Mouse (Mus musculus) lung, embryonic 15.5 days (tissue): ENCODE measurements around the gene Smarcd3. TPM values are rescaled to one million over a fixed set of nuclear protein-coding genes. Genes with fewer than 3 reads are reported as not detected.

Experiments used
- ATAC-seq: fragments of 200-750 bp; cut with Nextera tagmentation; 2 replicates; pipeline ENCODE4 v1.8.0; 2017; ENCODE audit warnings: moderate number of reproducible peaks, borderline replicate concordance; ENCODE audit not compliant: low FRiP score, low TSS enrichment; ENCODE audit errors: extremely low read depth
- H3K27ac ChIP-seq: fragments of 300-500 bp; sonication (generic); 2 replicates; pipeline ENCODE4 v1.5.1; 2015; ENCODE audit warnings: moderate library complexity, mild to moderate bottlenecking, inconsistent platforms
- H3K27me3 ChIP-seq: fragments of 300-500 bp; sonication (generic); 2 replicates; pipeline ENCODE4 v1.6.1; 2015; ENCODE audit warnings: inconsistent platforms
- H3K36me3 ChIP-seq: fragments of 300-500 bp; sonication (generic); 2 replicates; pipeline ENCODE4 v1.6.1; 2015; ENCODE audit warnings: inconsistent platforms
- H3K4me1 ChIP-seq: fragments of 300-500 bp; sonication (generic); 2 replicates; pipeline ENCODE4 v1.6.1; 2015; ENCODE audit warnings: inconsistent platforms
- H3K4me2 ChIP-seq: fragments of 300-500 bp; sonication (generic); 2 replicates; pipeline ENCODE4 v1.6.1; 2015; ENCODE audit warnings: inconsistent platforms, mild to moderate bottlenecking, moderate library complexity
- H3K4me3 ChIP-seq: fragments of 300-500 bp; sonication (generic); 2 replicates; pipeline ENCODE4 v1.5.1; 2015; ENCODE audit warnings: mild to moderate bottlenecking, inconsistent platforms
- H3K9ac ChIP-seq: fragments of 300-500 bp; sonication (generic); 2 replicates; pipeline ENCODE4 v1.6.1; 2015; ENCODE audit warnings: inconsistent platforms
- H3K9me3 ChIP-seq: fragments of 300-500 bp; sonication (generic); 2 replicates; pipeline ENCODE4 v1.6.1; 2016; ENCODE audit warnings: inconsistent platforms
- WGBS: fragments of 180-500 bp; shearing (Covaris S2); methylation state at CpG from one replicate; pipeline ENCODE4 v1.1.7; 2015; 5-methylcytosine and 5-hydroxymethylcytosine counted together
- polyA plus RNA-seq: library from polyadenylated mRNA; unstranded; fragments of >200 nt; fragmentation: Nextera tagmentation; extraction: Ambion mirVana; gene quantifications from 2 replicates; pipeline ENCODE4 v1.2.1, GENCODE M21; 2015

The Smarcd3 gene
- polyA plus RNA-seq, 1 experiment from 2014 or later = 29.7 TPM

DNA sequence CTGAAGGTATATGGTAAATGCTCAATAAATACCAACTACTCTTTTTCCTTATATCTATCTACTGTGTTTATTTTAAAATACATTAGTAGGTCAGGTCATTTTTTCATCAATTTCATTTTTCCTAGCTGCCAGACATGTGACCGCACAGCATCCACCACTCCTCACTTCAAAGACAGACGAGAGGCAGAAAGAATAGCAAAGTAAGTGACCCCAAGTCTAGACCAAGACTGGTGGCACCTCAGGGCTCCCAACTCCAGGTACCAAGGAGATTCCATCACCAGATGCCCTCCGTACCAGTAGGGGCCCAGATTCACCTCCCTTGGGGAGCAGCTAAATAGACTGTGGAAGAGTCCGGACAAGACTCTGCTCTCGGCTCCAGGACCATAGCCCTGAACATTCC is 29.9 kb downstream of the Smarcd3 start:
- Histone ChIP-seq H3K27ac (no peak overlapping the region), H3K36me3 (peaks cover 57% of the 10 kb centered on the region), H3K9ac (no peak overlapping the region), H3K9me3 (no peaks in the 10 kb centered on the region), H3K4me3 (no peak overlapping the region), H3K4me1 (peaks cover 40% of the 10 kb centered on the region), H3K27me3 (peaks cover 7% of the 10 kb centered on the region; the same call in 1 of the 2 replicates), H3K4me2 (no peak overlapping the region)
- WGBS = 85% methylated on average over 5 of the region's 5 CpGs
- ATAC-seq = no peak

DNA sequence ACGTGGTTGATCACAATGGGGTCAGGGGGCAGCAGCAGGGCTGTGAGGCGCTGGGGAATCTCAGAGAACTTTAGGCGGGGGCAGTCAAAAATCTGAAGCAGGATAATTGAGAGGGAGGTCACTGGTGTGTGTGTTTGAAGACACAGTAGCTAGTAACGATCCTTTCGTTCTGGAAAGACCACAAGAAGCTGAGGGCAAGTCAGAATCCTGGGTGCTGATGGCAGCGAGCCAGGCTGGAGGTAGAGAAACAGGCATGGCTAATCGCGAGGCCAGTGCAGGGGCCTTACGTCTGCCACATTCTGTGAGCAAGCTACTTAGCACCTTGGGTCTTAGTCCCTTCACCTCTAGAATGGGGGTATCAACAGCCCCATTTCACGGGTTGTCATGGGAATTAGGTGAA is 30.3 kb downstream of the Smarcd3 start:
- ATAC-seq = no peak
- peaks cover 36% of the 10 kb centered on the region for H3K4me1 ChIP-seq
- peaks cover 60% of the 10 kb centered on the region for H3K36me3 ChIP-seq
- H3K9ac ChIP-seq = no peak overlapping the region
- WGBS = 71% methylated on average over 10 of the region's 10 CpGs
- H3K9me3 ChIP-seq = no peaks in the 10 kb centered on the region
- H3K27ac ChIP-seq = no peak overlapping the region
- no peak overlapping the region for H3K4me2 ChIP-seq
- no peak overlapping the region for H3K4me3 ChIP-seq
- H3K27me3 ChIP-seq = peaks cover 7% of the 10 kb centered on the region; the same call in 1 of the 2 replicates

DNA sequence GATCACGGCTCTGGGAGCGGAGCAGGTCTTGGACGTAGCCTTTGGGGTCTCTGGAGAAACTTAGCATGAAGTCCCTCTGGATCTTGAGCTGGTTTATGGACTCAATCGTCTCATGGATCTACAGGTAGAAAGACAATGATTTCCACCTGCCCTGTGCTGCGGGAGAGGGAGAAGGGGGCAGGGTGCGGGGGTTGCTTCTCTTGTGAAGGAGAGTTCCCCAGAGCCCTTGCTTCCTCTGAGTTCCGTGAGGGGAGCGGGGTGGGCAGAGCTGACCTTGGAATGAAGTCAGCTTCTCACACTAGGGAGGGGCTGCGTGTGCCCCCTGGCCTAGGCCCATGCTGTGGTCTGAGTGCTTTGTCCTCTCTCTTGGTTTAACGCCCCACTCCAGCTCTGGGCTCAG is 31.0 kb downstream of the Smarcd3 start:
- 83% methylated on average over 10 of the region's 10 CpGs for WGBS
- peaks cover 32% of the 10 kb centered on the region for H3K4me1 ChIP-seq

DNA sequence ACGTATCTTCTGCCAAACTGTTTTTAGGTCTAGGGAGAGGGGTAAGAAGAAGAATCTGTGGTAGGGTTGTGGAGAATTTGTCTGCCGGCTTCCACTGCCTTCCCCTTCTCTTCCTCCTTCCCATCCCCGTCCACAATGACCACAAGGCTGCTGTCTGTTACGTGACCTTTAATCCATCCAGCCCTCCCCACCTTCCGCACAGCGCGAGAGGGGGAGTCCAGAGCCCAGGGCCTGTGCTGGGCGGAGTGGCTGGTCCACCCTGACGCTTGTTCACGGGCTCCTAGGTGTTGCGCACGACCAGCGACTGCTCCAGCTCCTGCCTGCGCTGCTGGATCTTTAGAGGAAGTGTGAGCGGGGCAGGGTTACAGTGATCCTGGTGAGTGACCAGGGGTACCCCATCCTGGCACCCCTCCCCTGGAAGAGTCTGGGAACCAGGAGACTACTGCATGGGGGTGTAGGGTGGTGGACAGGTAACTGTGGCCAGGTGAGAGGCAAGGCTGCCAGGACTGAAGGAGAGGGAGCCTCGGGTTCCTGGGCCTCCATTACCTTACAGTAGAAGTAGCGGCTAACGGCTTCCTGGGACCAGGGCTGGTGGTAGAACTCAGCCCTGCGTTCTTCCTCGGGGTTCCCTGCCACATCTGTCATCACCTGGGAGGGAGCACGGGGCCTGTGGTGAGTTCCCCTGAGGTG is 31.6 kb downstream of the Smarcd3 start:
- 68% methylated on average over 21 of the region's 21 CpGs for WGBS
- H3K4me3 ChIP-seq = no peak overlapping the region
- peak overlapping the region; percentile 42 for H3K4me2 ChIP-seq
- H3K9me3 ChIP-seq = no peaks in the 10 kb centered on the region
- H3K27ac ChIP-seq = no peak overlapping the region
- no peak for ATAC-seq
- peaks cover 69% of the 10 kb centered on the region for H3K36me3 ChIP-seq
- H3K27me3 ChIP-seq = no peaks in the 10 kb centered on the region
- peaks cover 33% of the 10 kb centered on the region for H3K4me1 ChIP-seq
- H3K9ac ChIP-seq = no peak overlapping the region

More for the DNA sequence above, 31.0 kb downstream of the Smarcd3 start:
- Histone ChIP-seq H3K9me3 (no peaks in the 10 kb centered on the region), H3K27me3 (peaks cover 4% of the 10 kb centered on the region; the same call in 1 of the 2 replicates), H3K4me3 (no peak overlapping the region), H3K9ac (no peak overlapping the region), H3K27ac (no peak overlapping the region), H3K4me2 (no peak overlapping the region), H3K36me3 (peaks cover 67% of the 10 kb centered on the region)
- ATAC-seq = no peak

DNA sequence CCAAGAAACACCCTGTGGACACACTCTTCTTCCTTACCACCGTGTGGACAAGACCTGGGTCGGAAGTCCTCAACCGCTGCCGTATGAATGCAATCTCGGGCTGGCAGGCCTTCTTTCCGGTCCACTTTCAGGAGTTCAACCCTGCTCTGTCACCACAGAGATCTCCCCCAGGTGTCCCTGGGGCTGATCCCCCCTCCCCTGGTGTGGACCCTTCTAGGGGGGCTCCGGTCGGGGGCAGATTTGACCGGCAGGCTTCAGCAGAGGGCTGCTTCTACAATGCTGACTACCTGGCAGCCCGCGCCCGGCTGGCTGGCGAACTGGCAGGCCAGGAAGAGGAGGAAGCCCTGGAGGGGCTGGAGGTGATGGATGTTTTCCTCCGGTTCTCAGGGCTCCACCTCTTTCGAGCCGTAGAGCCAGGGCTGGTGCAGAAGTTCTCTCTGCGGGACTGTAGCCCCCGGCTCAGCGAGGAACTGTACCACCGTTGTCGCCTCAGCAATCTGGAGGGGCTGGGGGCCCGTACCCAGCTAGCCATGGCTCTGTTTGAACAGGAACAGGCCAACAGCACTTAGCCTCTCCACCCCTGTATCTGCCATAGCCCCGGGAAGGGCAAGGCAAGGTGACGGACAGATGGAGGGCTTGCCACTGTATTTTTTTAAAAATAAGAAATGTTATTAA is 32.3 kb downstream of the Smarcd3 start:
- no peak for ATAC-seq
- Histone ChIP-seq H3K9ac (peak overlapping the region; percentile 13; the same call in 1 of the 2 replicates), H3K36me3 (peaks cover 69% of the 10 kb centered on the region), H3K27me3 (no peaks in the 10 kb centered on the region), H3K9me3 (no peaks in the 10 kb centered on the region), H3K4me2 (peak overlapping the region; percentile 42), H3K4me3 (0 out of 2 replicates have a peak overlapping the region, but pooled peaks have one; percentile 2), H3K27ac (peak overlapping the region; percentile 24; the same call in 1 of the 2 replicates), H3K4me1 (peaks cover 35% of the 10 kb centered on the region)
- 55% methylated on average over 24 of the region's 24 CpGs for WGBS

DNA sequence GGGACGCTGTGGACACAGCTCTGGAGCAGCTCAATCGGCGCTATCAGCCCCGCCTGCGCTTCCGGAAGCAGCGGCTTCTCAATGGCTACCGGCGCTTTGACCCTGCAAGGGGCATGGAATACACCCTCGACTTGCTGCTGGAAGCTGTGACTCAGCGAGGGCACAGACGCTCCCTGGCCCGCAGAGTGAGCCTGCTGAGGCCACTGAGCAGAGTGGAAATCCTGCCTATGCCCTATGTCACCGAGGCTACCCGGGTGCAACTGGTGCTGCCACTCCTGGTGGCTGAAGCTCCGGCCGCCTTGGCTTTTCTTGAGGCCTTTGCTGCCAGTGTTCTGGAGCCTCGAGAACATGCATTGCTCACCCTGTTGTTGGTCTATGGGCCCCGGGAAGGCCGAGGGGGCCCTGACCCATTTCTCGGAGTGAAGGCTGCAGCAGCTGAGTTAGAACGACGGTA is 32.9 kb downstream of the Smarcd3 start:
- no peak for ATAC-seq
- Histone ChIP-seq H3K4me3 (no peak overlapping the region), H3K4me1 (peaks cover 29% of the 10 kb centered on the region), H3K27me3 (no peaks in the 10 kb centered on the region), H3K36me3 (peaks cover 69% of the 10 kb centered on the region), H3K9me3 (no peaks in the 10 kb centered on the region), H3K4me2 (peak overlapping the region; percentile 42), H3K27ac (peak overlapping the region; percentile 24; the same call in 1 of the 2 replicates), H3K9ac (peak overlapping the region; percentile 13; the same call in 1 of the 2 replicates)
- 35% methylated on average over 23 of the region's 23 CpGs for WGBS

DNA sequence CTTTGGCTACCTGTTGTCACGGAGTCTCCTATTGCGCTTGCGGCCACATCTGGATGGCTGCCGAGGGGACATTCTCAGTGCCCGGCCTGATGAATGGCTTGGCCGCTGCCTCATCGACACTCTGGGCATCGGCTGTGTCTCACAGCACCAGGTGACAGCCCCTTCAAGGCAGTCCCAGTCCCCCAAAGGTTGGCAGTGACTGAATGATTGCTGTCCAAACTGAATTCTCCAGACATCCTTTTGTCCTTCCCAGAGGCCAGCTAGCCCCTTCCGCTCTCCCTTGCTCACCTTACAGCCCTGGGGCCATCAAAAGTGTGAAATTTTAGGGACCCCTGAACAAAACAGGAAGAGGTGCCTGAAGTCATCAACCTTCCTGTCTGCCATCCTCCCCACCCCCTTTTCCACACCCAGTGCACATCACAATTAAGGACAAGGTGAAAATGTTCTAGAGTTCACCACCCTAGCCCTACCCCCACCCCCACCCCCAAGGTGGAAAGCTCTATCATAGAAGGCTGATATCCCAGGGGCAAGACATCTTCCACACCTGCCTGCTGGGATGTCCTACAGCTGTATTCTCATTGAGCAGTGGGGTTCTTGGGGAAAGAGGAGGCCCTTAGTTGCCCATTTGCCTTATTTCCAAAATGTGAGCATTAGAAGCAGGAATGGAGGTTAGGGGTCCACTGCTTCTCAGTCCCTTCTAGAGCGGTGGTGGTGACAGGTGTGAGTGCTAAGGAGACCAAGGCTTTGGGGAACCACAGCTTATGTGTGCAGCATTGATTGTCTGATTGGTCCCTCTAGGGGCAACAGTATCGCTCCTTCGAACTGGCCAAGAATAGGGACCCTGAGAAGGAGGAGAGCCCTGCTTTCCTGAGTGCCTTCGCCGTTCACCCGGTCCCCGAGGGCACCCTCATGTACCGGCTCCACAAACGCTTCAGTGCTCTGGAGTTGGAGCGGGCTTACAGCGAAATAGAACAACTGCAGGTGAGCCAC is 34.4 kb downstream of the Smarcd3 start:
- H3K4me1 ChIP-seq = peaks cover 33% of the 10 kb centered on the region
- ATAC-seq = no peak
- H3K27ac ChIP-seq = no peak overlapping the region
- WGBS = 91% methylated on average over 20 of the region's 20 CpGs
- H3K36me3 ChIP-seq = peaks cover 58% of the 10 kb centered on the region
- H3K27me3 ChIP-seq = no peaks in the 10 kb centered on the region
- H3K4me3 ChIP-seq = no peak overlapping the region
- no peaks in the 10 kb centered on the region for H3K9me3 ChIP-seq
- H3K9ac ChIP-seq = no peak overlapping the region
- H3K4me2 ChIP-seq = no peak overlapping the region

DNA sequence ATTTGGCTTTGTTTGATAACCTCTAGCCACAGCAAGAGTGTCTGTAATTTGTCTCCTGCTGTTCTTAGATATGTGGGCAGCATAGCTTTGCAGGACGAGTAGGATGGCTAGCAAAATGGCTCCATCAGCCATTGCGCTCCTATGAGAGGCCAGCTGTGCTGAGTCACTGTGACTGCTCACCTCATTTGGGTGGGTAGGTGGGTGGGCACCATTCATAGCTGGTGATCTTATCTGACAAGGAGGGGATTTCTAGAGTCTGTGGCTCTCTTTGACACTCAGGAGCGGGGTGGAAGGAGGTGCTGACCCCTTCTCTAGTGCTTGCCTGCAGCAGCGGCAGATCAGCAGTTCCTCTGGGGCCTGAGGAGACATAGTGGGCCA is 37.0 kb downstream of the Smarcd3 start:
- H3K36me3 ChIP-seq = peaks cover 34% of the 10 kb centered on the region
- peak overlapping the region; percentile 85 for H3K4me2 ChIP-seq
- H3K4me3 ChIP-seq = peak overlapping the region; percentile 92
- no peaks in the 10 kb centered on the region for H3K9me3 ChIP-seq
- no peak for ATAC-seq
- peak overlapping the region; percentile 75 for H3K9ac ChIP-seq
- WGBS = 10% methylated on average over 4 of the region's 4 CpGs
- no peaks in the 10 kb centered on the region for H3K27me3 ChIP-seq
- peaks cover 33% of the 10 kb centered on the region for H3K4me1 ChIP-seq
- H3K27ac ChIP-seq = no peak overlapping the region

DNA sequence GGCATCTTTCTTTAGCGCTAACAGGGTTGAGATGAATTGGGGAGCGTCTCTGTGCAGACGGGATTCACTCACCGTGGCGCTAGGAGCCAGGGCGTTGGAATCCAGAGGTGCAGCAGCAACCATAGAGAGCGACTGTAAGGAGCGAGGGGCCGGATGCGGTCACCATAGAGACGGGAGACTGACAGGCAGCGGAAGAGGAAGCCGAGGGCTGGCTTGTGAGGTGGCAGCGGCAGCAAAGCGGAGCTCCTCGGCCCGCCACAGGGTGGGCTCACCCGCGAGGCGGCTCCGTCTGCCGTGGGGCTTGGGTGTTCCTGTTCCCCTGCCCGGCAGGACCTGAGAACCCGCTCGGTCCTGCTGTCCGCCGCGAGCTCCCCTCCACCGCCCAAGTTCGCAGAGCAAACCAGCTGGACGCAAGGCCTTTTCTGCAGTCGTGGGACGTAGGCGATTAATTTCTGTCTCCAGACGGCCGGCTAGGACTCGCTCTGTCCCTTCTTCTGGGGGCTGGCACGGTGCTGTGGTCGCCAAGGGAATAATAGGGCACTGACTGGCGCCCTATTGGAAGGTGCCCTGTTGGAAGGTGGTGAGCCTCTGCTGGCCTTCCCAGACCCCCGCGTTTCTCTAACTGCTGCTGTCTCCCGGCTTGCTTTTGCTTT is 37.5 kb downstream of the Smarcd3 start, which contains the start of gene Chpf2:
TSS of gene Chpf2 (plus strand) at position 195 of the 653 bp plus-strand sequence.
- Histone ChIP-seq H3K4me3 (peak within 1 kb of the TSS; percentile 92), H3K4me1 (peaks cover 28% of the 10 kb centered on the region), H3K9me3 (no peaks in the 10 kb centered on the region), H3K27ac (peak within 1 kb of the TSS; percentile 47; the same call in 1 of the 2 replicates), H3K27me3 (no peaks in the 10 kb centered on the region), H3K36me3 (peaks cover 29% of the 10 kb centered on the region), H3K4me2 (peak within 1 kb of the TSS; percentile 85), H3K9ac (peak within 1 kb of the TSS; percentile 75)
- peak; percentile 88 for ATAC-seq
- WGBS = 0% methylated on average over 43 of the region's 43 CpGs

DNA sequence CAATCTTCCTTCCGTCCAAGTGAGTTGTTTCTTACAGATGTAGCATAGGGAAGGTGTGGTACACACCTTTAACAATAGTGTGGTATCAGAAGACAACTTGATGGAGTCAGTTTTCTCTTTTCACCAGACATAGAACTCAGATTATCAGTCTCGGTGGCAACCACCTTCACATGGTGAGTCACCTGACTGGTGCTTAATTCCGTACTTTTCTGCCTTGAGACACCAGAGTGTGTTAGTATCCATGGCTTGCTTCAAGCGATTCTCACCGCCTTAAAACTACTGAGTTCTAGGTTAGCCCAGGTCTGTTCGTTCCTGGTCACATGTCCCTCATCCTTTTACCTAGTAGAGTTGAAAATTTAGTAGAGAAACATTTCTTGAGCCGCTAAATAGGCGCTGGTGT is 38.1 kb downstream of the Smarcd3 start:
- no peaks in the 10 kb centered on the region for H3K27me3 ChIP-seq
- peak overlapping the region; percentile 85 for H3K4me2 ChIP-seq
- 11% methylated on average over 8 of the region's 8 CpGs for WGBS
- peaks cover 23% of the 10 kb centered on the region for H3K36me3 ChIP-seq
- H3K9me3 ChIP-seq = no peaks in the 10 kb centered on the region
- H3K27ac ChIP-seq = no peak overlapping the region
- peak overlapping the region; percentile 92 for H3K4me3 ChIP-seq
- peaks cover 22% of the 10 kb centered on the region for H3K4me1 ChIP-seq
- ATAC-seq = no peak; the same call in 1 of the 2 replicates
- peak overlapping the region; percentile 75 for H3K9ac ChIP-seq
